Mouse (Mus musculus): ENCODE measurements around the gene Hspb1.

Gene Hspb1

DNA sequence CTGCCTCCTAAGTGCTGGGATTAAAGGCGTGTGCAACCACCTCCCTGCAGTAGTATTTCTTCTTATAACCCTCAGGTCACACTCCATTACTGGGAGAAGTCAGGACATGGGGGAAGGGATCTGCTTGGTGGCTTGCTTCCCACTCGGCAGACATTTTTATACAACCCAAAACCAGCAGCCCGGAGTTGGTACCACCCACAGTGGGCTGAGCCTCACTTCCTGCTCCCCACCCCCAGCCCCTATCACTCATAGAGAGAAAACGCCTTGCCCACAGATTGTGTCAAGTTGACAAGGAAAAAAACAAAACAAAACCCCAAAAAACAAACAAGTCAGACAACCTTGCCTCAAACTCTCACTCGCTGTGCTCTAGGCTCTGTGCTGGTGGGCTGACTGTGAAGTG lies 25.5 kb downstream of the Hspb1 start:
- peak in 1 of 2 experiments; percentile 46 for DNase-seq

GRCm38 (mm10) chr5:135914156-135914555 lies 26.4 kb downstream of the Hspb1 start:
- DNase-seq: peak; percentile 73 to 84

GRCm38 (mm10) chr5:135916051-135916565 lies 28.4 kb downstream of the Hspb1 start:
- DNase-seq: no peak

DNA sequence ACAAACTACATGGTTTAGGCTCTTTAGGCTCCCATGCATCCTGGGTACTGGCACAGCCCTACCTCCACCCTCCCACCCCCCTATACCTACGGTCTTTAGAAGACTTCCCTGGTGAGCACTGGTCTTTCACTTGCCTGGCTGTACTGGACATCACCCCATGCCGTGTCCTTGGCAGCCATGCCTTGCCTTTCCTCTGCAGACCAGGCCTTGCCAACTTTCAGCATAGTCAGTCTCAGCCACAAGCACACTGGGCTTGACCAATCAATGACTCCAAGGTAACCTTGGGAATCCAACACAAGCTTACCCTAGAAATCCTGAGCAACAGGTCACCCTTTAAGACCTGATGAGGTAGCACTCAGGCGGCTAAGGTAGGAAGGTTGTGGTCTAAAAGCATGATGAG lies 28.9 kb downstream of the Hspb1 start:
- no peak for DNase-seq

DNA sequence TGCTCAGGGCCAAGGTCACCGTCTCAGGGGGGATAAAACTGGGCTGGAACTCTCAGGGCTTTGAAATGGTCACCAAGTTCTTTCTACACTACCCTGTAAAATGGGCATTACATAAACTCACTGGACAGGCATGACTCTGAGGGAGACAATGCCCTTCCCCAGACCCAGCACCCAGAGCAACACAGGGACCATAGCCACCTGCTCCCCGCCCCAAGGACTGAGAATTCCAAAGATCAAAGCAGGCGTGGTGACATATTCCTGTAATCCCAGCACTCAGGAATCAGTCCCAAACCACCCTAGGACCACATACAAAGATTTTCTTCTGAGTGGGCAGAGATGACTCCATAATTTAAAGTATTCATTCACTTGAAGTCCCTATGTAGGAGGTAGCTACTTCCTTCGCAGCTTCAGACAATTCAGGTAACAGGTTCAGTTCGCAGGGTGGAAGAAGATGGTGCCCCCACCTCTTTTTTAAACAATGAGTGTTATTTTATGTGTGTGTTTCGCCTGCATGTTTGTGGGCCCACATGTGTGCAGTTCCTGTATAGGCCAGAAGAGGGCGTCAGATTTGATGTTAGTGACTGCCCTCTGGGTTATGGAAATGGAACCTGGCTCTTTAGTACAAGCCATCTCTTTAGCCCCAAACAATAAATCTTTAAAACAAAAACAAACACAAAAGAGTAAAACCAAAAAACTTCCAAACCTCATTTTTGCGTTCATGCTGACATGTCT lies 29.8 kb downstream of the Hspb1 start:
- DNase-seq: no peak

DNA sequence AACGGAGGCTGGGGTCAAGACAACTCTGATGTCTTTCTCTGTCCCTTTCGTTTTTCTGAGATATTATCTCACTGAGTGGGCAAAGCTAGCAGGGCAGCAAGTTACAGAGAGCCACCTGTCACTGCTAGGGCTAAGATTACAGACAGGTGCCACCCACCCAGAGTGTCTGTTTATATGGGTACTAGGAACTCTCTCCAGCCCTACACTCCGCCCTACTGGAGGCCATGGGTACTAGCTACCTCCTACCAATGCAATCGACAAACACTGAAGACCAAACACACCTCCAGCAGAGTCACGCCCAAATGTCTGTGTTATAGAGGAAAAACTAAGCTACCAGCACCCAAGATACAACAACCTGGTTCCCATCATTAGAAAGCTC lies 30.3 kb downstream of the Hspb1 start:
- no peak for DNase-seq

DNA sequence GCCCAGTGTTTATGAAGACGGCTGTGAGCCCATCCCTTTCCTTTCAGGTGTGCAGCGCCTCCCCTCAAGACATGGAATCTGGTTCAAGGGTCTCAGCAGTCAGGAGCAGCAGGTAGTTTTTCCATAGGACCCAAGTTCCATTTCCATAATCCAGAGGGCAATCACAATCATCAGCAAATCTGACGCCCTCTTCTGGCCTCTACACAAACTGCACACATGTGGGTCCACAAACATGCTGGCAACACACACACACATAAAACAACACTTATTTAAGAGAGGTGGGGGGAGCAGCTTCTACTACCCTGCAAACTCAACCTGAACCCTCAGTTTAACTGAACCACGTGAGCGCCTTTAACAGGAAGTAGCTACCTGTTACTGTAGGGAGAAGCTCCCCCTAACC lies 30.9 kb downstream of the Hspb1 start:
- no peak for DNase-seq

DNA sequence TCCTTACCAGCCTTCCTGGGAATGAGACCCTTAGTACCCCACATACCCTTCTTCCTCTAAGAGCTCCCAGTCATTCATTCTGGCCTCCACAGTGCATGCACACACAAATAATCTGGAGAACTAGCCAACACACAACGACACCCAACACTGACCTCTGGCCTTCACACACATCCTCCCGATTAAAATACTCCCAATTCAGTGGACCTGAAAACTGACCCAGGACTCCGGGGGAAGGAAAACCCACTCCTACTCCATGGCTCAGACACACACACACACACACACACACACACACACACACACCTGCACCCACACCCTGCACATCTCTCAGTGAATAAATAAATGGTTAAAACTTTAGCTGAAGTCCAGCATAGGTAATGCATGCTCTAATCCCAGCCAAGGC lies 32.2 kb downstream of the Hspb1 start:
- DNase-seq: no peak

DNA sequence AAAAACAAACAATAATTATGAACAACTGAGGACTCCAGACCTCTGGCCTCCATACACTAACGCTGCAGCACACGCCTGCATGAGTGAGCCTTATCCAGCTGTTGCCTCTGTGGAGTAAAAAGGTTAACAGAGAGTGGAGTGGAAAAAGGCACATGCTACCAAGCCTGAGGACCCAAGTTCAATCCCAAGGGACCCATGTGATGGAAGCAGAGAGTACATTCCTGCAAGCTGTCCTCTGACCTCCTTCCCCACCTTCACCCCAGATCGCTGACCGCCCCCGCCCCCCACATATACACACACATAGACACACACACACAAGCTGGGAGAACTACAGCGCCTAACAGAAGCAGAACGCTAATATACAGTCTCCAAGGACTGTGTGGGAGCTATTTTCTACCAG lies 36.2 kb downstream of the Hspb1 start:
- no peak for DNase-seq

DNA sequence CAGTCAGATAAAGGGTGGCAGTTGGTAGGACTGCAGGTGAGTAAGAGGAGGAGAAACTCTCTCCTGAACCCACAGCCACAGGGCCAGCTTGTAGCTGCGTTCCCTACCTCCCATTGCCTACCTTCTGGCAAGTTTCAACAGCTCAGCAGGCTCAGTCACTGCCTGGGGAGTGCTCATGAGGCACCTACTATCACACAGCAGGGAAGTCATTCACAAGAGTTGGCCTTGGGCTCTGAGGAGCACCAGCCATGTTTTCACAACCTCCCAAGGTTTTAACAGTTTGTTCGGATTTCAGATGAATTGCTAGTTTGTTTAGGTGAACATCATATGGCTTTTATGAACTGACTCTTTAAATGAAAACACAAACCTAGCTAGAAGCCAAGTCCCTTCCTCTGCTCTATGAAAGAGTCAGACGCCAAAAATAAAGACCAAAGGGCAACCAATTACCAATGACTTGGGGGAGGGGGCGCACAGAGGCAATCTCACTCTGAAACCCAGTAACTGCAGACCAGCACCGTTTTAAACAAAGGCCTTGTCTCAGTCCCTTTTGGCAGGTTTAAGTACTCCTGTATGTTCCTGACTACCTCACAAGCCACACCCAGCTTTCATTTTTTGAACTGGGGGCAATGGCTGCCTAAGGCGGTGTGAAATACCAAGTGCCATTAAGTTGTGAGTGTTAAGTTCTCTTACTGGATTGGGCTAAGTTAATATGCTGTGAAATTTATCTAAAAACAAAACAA lies 42.1 kb downstream of the Hspb1 start:
- DNase-seq: no peak

DNA sequence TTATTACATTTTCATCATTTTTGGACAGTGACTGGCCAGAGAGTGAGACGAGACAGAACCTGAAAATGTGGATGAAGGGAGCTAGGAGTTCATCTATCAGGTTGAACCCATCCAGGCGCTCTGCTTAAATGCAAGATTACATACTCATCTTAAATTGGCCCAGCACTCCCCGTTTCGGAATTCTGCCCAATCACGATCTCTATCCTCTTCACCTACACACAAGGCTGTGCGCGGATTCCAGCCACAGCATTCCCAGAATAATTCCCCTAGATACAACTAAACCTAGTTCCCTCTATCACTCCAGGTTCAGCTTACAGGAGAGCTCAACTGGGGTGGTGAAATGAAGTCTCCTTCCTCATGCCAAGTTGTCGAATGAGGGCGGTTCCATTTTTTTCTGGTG lies 43.8 kb downstream of the Hspb1 start:
- DNase-seq: no peak

- no peak for DNase-seq
These were observed 44.6 kb downstream of the Hspb1 start for GRCm38 (mm10) chr5:135932359-135932758.

GRCm38 (mm10) chr5:135933222-135933899 lies 45.6 kb downstream of the Hspb1 start:
- DNase-seq: no peak

DNA sequence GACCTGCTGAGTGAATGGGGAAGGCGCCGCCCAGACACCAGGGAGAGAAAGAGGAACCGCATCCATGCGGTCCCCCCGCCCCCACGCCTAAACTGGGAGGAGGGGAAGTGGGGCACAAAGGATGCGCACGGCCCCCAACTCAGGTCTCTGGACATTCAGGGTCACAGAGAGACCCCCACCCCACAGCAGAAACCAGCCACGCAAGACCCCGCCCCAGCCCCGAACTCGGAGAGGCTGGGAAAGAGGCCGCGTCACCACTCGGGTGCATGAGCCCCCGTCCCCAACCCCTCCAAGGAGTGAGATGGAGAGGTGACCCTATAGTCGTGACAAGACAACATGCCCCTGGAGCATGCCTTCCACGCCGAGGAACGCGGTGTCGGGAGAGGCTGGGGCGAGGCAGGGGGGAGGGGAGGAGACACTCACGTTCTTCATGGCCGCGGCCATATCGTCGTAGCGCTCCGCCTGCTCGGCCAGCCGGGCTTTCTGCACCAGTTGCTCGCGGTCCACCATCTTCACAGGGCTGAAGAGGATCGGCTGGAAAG lies 46.3 kb downstream of the Hspb1 start:
- DNase-seq: peak; percentile 70 to 73

- DNase-seq: peak; percentile 98 to 99
These were observed 46.9 kb downstream of the Hspb1 start, which contains the start of gene Ywhag for GRCm38 (mm10) chr5:135934481-135935175. TSS of gene Ywhag (minus strand) at chr5:135934616.

- DNase-seq: no peak
These were observed 47.4 kb downstream of the Hspb1 start for GRCm38 (mm10) chr5:135935176-135935523.

DNA sequence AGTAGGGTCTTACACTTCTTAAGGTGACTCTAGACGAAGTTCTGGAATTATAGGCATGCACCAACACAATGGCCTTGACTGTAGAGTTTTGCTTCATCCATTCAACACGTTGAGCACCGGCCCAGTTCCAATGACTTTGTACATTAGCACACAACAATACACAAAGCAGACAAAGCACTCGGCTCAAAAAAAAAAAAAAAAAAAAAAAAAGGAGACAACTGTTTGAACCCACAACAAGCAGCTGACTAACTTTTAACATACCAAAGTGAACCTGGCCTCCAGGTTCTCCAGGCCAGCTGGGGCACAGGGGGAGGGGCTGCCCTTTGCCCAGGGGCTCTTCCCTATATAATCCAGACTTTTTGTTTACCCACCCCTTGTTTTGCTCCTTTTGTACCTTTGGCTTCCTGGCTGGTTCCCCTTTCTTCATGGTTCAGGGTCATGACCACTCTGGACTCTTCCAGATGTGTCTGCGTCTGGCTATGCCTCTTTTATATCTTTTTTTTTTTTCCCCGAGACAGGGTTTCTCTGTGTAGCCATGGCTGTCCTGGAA lies 48.0 kb downstream of the Hspb1 start:
- no peak for DNase-seq

Measured in lung, adult 18-20 months (tissue).